Mouse (Mus musculus) spleen, adult 2 months (tissue): Measurements from ENCODE around the gene Gm3248. TPM values are rescaled to one million over a fixed set of nuclear protein-coding genes. Genes with fewer than 3 reads are reported as not detected.
"Not testable (repeated sequence)": the region's sequence is repeated elsewhere in the genome, so short reads cannot be mapped to it uniquely, and the experiment has no call there.

Experiments
- DNase-seq, 2 experiments: peaks; one replicate each; pipeline versions ENCODE4 v3.0.0 to v3.0.0-alpha.2; 2012 to 2021; ENCODE audit warnings: low spot score in 2 of 2, low read depth in 1 of 2
- H3K27ac ChIP-seq: fragments of 200-500 bp; 2 replicates; pipeline ENCODE4 v1.5.1; 2012; ENCODE audit warnings: low read length, inconsistent platforms; ENCODE audit not compliant: insufficient read depth
- H3K27me3 ChIP-seq: fragments of 200-500 bp; 2 replicates; pipeline ENCODE4 v1.6.1; 2012; ENCODE audit warnings: mild to moderate bottlenecking, moderate library complexity, low read length, inconsistent platforms; ENCODE audit not compliant: control insufficient read depth, insufficient read depth
- H3K36me3 ChIP-seq: fragments of 200-500 bp; 2 replicates; pipeline ENCODE4 v1.6.1; 2012; ENCODE audit warnings: mild to moderate bottlenecking, low read length, inconsistent platforms; ENCODE audit not compliant: control insufficient read depth, insufficient read depth
- H3K4me1 ChIP-seq: fragments of 200-500 bp; 2 replicates; pipeline ENCODE4 v1.6.1; 2011; ENCODE audit warnings: inconsistent platforms; ENCODE audit not compliant: control insufficient read depth, insufficient read depth, insufficient read length
- H3K4me3 ChIP-seq: fragments of 200-500 bp; 2 replicates; pipeline ENCODE4 v1.5.1; 2011; ENCODE audit warnings: mild to moderate bottlenecking, inconsistent platforms; ENCODE audit not compliant: insufficient read depth, insufficient read length; ENCODE audit errors: extremely low read depth
- WGBS: fragments of 180-500 bp; shearing (Covaris S2); methylation state at CpG from one replicate; pipeline ENCODE4 v1.1.7; 2018; 5-methylcytosine and 5-hydroxymethylcytosine counted together
- polyA plus RNA-seq: library from polyadenylated mRNA; depleted of rRNA; stranded (reverse); fragments of >200 nt; gene quantifications from 2 replicates; pipeline ENCODE4 v1.2.3, GENCODE M21; 2012; rRNA removed

Gene Gm3248
- polyA plus RNA-seq: 0.07 TPM in 1 of 2 replicates, not detected in the other

DNA sequence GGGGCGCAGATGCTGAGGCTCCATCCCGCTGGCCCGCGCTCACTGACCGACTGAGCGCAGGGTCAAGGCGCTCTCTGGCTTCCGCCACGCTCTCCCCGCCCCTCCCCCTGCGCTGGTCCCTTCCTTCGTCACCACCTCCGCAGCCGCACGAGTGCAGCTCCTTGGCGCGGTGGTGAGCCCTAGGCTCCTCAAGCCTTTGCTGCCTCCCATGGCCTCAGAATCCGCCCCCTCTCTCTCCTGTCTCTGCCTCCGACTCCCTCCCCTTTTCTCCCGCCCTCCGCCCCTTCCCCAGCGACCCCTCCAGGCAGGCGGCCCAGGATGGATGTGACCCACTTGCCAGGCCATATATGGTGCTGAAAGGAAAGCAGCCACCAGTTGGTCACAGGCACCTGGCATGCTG lies at the start of gene Gm3248:
Gm3248 (minus strand) TSS at position 111 of the 400 bp plus-strand sequence.
- DNase-seq, H3K36me3 ChIP-seq, H3K4me1 ChIP-seq, H3K4me3 ChIP-seq, H3K27ac ChIP-seq, H3K27me3 ChIP-seq: not testable (repeated sequence)
- 7% methylated on average over 13 of the region's 23 CpGs for WGBS

- H3K36me3 ChIP-seq, H3K4me3 ChIP-seq, H3K27ac ChIP-seq, H3K4me1 ChIP-seq, H3K27me3 ChIP-seq: not testable (repeated sequence)
- WGBS: 82% methylated on average over 7 of the region's 7 CpGs
- DNase-seq: peak in 1 of 2 experiments; percentile 5
Measured at GRCm38 (mm10) chr14:5987136-5987535, 25.6 kb upstream of the Gm3248 start.

GRCm38 (mm10) chr14:5979037-5979436 lies 17.5 kb upstream of the Gm3248 start, which contains the start of gene Gm3453:
Gene Gm3453, minus strand, starts transcription at chr14:5979137.
- not testable (repeated sequence) for H3K4me1 ChIP-seq, H3K36me3 ChIP-seq, H3K4me3 ChIP-seq, DNase-seq, H3K27ac ChIP-seq, H3K27me3 ChIP-seq
- WGBS: 65% methylated on average over 2 of the region's 2 CpGs

- H3K27ac ChIP-seq, H3K4me1 ChIP-seq, H3K36me3 ChIP-seq, H3K27me3 ChIP-seq, H3K4me3 ChIP-seq, DNase-seq: not testable (repeated sequence)
- WGBS: 46% methylated on average over 4 of the region's 4 CpGs
Measured at GRCm38 (mm10) chr14:5962441-5962840, 896 bp upstream of the Gm3248 start.

GRCm38 (mm10) chr14:5961102-5961501 lies 443 bp downstream of the Gm3248 start:
- H3K27me3 ChIP-seq, H3K36me3 ChIP-seq, DNase-seq, H3K4me3 ChIP-seq, H3K27ac ChIP-seq, H3K4me1 ChIP-seq: not testable (repeated sequence)
- WGBS: 4% methylated on average over 24 of the region's 24 CpGs

- not testable (repeated sequence) for H3K4me1 ChIP-seq, H3K27ac ChIP-seq, H3K4me3 ChIP-seq, H3K36me3 ChIP-seq, H3K27me3 ChIP-seq, DNase-seq
- 10% methylated on average over 6 of the region's 10 CpGs for WGBS
Measured at GRCm38 (mm10) chr14:5960479-5960878, 1.1 kb downstream of the Gm3248 start.

GRCm38 (mm10) chr14:5923276-5923675 lies 38.3 kb downstream of the Gm3248 start:
- 73% methylated on average over 7 of the region's 7 CpGs for WGBS
- DNase-seq, H3K4me1 ChIP-seq, H3K27ac ChIP-seq, H3K4me3 ChIP-seq, H3K27me3 ChIP-seq, H3K36me3 ChIP-seq: not testable (repeated sequence)

DNA sequence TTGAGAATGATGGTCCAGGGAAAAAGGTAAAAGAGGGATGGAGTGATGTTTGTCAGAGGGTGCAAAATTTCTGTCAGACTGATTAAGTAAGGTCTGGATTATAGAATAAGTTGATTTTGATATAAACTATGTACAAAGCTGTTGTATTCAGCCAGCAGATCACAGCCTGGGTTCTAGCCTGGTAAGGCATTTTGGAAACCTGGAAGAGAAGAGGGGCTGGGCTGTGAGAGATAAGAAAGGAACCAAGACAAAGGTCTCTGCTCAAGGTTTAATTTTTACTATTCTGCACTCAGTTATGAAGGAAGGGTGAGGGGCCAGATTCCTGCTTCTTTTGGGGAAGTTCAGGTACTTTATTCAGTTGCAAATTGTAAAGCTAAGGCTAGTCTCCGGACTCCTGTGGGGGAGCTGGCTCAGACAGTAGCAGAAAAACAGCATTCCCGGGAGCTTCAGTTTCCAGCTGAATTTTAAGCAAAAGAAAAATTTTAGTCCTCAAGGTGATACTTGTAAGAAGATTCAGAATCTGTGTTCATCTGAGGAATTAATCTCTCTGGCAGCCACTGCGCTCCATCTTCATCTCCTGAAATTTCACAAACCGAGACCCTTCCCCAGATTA lies 43.1 kb downstream of the Gm3248 start:
- not testable (repeated sequence) for H3K27ac ChIP-seq, H3K27me3 ChIP-seq, H3K4me3 ChIP-seq, H3K4me1 ChIP-seq, DNase-seq, H3K36me3 ChIP-seq
- WGBS: 80% methylated on average over 4 of the region's 4 CpGs

- not testable (repeated sequence) for DNase-seq, H3K4me3 ChIP-seq, H3K4me1 ChIP-seq, H3K36me3 ChIP-seq, H3K27me3 ChIP-seq, H3K27ac ChIP-seq
- WGBS: 75% methylated on average over 2 of the region's 2 CpGs
Measured at GRCm38 (mm10) chr14:5913701-5914100, 47.8 kb downstream of the Gm3248 start.
